Mouse (Mus musculus): ENCODE measurements at regions not wholly inside any gene's neighbourhood (a gene's known extent, or its start where the extent isn't known, plus 50 kb on each side); places are given as distances from the start of the nearest gene placed in this dataset.

DNA sequence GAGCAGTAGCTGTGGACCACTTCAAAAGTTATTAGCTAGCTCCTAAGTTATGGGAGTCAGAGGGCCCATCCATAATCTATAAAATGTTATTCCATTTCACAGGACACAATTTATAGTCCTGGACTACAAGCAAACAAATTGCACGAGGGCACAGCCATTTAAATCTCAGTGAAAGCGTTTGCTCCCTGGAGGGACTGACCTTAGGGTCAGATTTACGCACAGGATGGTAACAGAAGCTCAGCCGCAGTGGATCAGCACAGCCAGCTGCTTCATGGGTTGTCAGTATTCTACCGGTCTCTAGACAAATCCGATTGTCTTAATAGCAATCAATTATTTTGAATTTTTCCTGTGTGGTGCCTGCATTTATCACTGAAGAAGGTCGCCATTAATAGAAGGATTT, 65.8 kb upstream of the Slc35f3 start:
- TF ChIP-seq CTCF (IDR thresholded peaks at IDR 0.05; ENCODE audit: low read depth) = no peak
- no peak for TF ChIP-seq EP300 (IDR thresholded peaks at IDR 0.05; ENCODE audit: low read depth)
